Mouse (Mus musculus): Measurements from ENCODE around the gene Nfib. TPM values are rescaled to one million over a fixed set of nuclear protein-coding genes. Genes with fewer than 3 reads are reported as not detected.
A peak's percentile ranks its signal among the peaks of the same experiment; 100 is the strongest.

Gene Nfib
- polyA plus RNA-seq, 1 experiment from 2014 or later = 263 TPM

- H3K9ac ChIP-seq (replicated peaks; ENCODE audit: low read depth, low read length) = no peak overlapping the region
- 96% methylated on average over 2 of the region's 2 CpGs for WGBS
- no peaks in the 10 kb centered on the region for H3K27me3 ChIP-seq (replicated peaks; ENCODE audit: control insufficient read depth, insufficient read depth, low read length)
- H3K36me3 ChIP-seq (ENCODE audit: control insufficient read depth, insufficient read depth) = no peaks in the 10 kb centered on the region
- H3K4me2 ChIP-seq (ENCODE audit: low read length) = no peak overlapping the region
- H3K9me3 ChIP-seq (ENCODE audit: control insufficient read depth, low read length) = no peaks in the 10 kb centered on the region
- H3K4me1 ChIP-seq (replicated peaks; ENCODE audit: control insufficient read depth, insufficient read depth, low read length) = peaks cover 6% of the 10 kb centered on the region; the same call in 1 of the 2 replicates
- H3K4me3 ChIP-seq (replicated peaks; ENCODE audit: low read length) = no peak overlapping the region
- ATAC-seq = no peak
- H3K27ac ChIP-seq (ENCODE audit: low read length) = no peak overlapping the region
Observed at GRCm38 (mm10) chr4:82558816-82559215, 146.7 kb downstream of the Nfib start.

GRCm38 (mm10) chr4:82555673-82556171, 149.8 kb downstream of the Nfib start:
- Histone ChIP-seq H3K9me3 (ENCODE audit: control insufficient read depth, low read length) (no peaks in the 10 kb centered on the region), H3K27ac (ENCODE audit: low read length) (no peak overlapping the region; the same call in 1 of the 2 replicates), H3K27me3 (replicated peaks; ENCODE audit: control insufficient read depth, insufficient read depth, low read length) (no peaks in the 10 kb centered on the region), H3K4me2 (ENCODE audit: low read length) (peak overlapping the region; percentile 8), H3K9ac (replicated peaks; ENCODE audit: low read depth, low read length) (no peak overlapping the region), H3K4me3 (replicated peaks; ENCODE audit: low read length) (no peak overlapping the region), H3K36me3 (ENCODE audit: control insufficient read depth, insufficient read depth) (no peaks in the 10 kb centered on the region), H3K4me1 (replicated peaks; ENCODE audit: control insufficient read depth, insufficient read depth, low read length) (peaks cover 6% of the 10 kb centered on the region; the same call in 1 of the 2 replicates)
- peak; percentile 78 for ATAC-seq
- 34% methylated on average over 16 of the region's 16 CpGs for WGBS

GRCm38 (mm10) chr4:82553658-82554057, 151.9 kb downstream of the Nfib start:
- Histone ChIP-seq H3K27me3 (replicated peaks; ENCODE audit: control insufficient read depth, insufficient read depth, low read length) (no peaks in the 10 kb centered on the region), H3K4me2 (ENCODE audit: low read length) (no peak overlapping the region), H3K9ac (replicated peaks; ENCODE audit: low read depth, low read length) (no peak overlapping the region), H3K36me3 (ENCODE audit: control insufficient read depth, insufficient read depth) (no peaks in the 10 kb centered on the region), H3K4me1 (replicated peaks; ENCODE audit: control insufficient read depth, insufficient read depth, low read length) (peaks cover 6% of the 10 kb centered on the region; the same call in 1 of the 2 replicates), H3K9me3 (ENCODE audit: control insufficient read depth, low read length) (no peaks in the 10 kb centered on the region), H3K27ac (ENCODE audit: low read length) (no peak overlapping the region), H3K4me3 (replicated peaks; ENCODE audit: low read length) (no peak overlapping the region)
- no peak for ATAC-seq
- 87% methylated on average over 3 of the region's 3 CpGs for WGBS

GRCm38 (mm10) chr4:82552238-82552637, 153.3 kb downstream of the Nfib start:
- no peak for ATAC-seq
- WGBS = 82% methylated on average over 7 of the region's 7 CpGs
- H3K27ac ChIP-seq (ENCODE audit: low read length) = no peak overlapping the region

DNA sequence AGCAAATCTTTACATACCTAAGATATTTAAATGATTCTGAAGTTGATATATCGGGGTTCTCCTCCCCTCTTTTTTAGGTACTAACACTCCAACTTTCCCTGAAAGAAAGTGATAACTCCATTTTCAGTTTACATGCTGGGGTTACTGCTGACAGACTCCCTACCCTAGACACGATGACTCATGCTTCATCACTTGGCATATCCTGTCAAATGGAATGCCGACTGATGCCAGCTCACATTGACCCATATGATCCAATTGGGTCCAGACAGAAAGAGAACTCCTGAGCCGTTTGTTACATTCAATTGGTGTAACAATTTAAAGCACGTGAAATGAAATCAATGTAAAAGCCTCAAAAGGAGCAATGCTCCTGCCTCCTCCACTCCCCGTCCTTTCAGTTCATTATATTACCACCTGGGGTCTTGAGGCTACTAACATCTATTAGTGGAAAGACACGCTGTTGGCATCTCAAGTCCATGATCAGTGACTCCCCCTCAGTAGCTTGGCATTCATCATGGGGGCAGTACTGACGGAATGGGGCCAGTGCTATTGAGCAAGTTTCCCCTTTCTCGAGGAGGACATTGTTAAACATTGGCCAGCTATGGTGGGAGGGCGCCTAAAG, 155.7 kb downstream of the Nfib start:
- H3K27ac ChIP-seq (ENCODE audit: low read length) = no peak overlapping the region
- no peak overlapping the region for H3K4me3 ChIP-seq (replicated peaks; ENCODE audit: low read length)
- H3K9me3 ChIP-seq (ENCODE audit: control insufficient read depth, low read length) = no peaks in the 10 kb centered on the region
- no peak overlapping the region for H3K4me2 ChIP-seq (ENCODE audit: low read length)
- ATAC-seq = no peak
- H3K36me3 ChIP-seq (ENCODE audit: control insufficient read depth, insufficient read depth) = no peaks in the 10 kb centered on the region
- H3K27me3 ChIP-seq (replicated peaks; ENCODE audit: control insufficient read depth, insufficient read depth, low read length) = no peaks in the 10 kb centered on the region
- no peak overlapping the region for H3K9ac ChIP-seq (replicated peaks; ENCODE audit: low read depth, low read length)
- 54% methylated on average over 10 of the region's 10 CpGs for WGBS
- peaks cover 4% of the 10 kb centered on the region; the same call in 1 of the 2 replicates for H3K4me1 ChIP-seq (replicated peaks; ENCODE audit: control insufficient read depth, insufficient read depth, low read length)

More at GRCm38 (mm10) chr4:82552238-82552637, 153.3 kb downstream of the Nfib start:
- Histone ChIP-seq H3K9ac (replicated peaks; ENCODE audit: low read depth, low read length) (no peak overlapping the region), H3K9me3 (ENCODE audit: control insufficient read depth, low read length) (no peaks in the 10 kb centered on the region), H3K36me3 (ENCODE audit: control insufficient read depth, insufficient read depth) (no peaks in the 10 kb centered on the region), H3K4me2 (ENCODE audit: low read length) (no peak overlapping the region), H3K4me3 (replicated peaks; ENCODE audit: low read length) (no peak overlapping the region), H3K4me1 (replicated peaks; ENCODE audit: control insufficient read depth, insufficient read depth, low read length) (peaks cover 6% of the 10 kb centered on the region; the same call in 1 of the 2 replicates), H3K27me3 (replicated peaks; ENCODE audit: control insufficient read depth, insufficient read depth, low read length) (no peaks in the 10 kb centered on the region)

- Histone ChIP-seq H3K4me1 (replicated peaks; ENCODE audit: control insufficient read depth, insufficient read depth, low read length) (peaks cover 16% of the 10 kb centered on the region), H3K27me3 (replicated peaks; ENCODE audit: control insufficient read depth, insufficient read depth, low read length) (no peaks in the 10 kb centered on the region), H3K4me2 (ENCODE audit: low read length) (no peak overlapping the region), H3K9ac (replicated peaks; ENCODE audit: low read depth, low read length) (no peak overlapping the region), H3K27ac (ENCODE audit: low read length) (no peak overlapping the region), H3K36me3 (ENCODE audit: control insufficient read depth, insufficient read depth) (no peaks in the 10 kb centered on the region), H3K4me3 (replicated peaks; ENCODE audit: low read length) (no peak overlapping the region), H3K9me3 (ENCODE audit: control insufficient read depth, low read length) (no peaks in the 10 kb centered on the region)
- ATAC-seq = no peak
- 100% methylated on average over 1 of the region's 1 CpGs for WGBS
Observed at GRCm38 (mm10) chr4:82548247-82548646, 157.3 kb downstream of the Nfib start.

GRCm38 (mm10) chr4:82543936-82544335, 161.6 kb downstream of the Nfib start:
- no peak overlapping the region for H3K4me3 ChIP-seq (replicated peaks; ENCODE audit: low read length)
- 54% methylated on average over 3 of the region's 3 CpGs for WGBS
- H3K4me2 ChIP-seq (ENCODE audit: low read length) = no peak overlapping the region

GRCm38 (mm10) chr4:82543398-82543740, 162.2 kb downstream of the Nfib start:
- 46% methylated on average over 4 of the region's 4 CpGs for WGBS
- no peak for ATAC-seq
- Histone ChIP-seq H3K4me3 (replicated peaks; ENCODE audit: low read length) (no peak overlapping the region), H3K4me1 (replicated peaks; ENCODE audit: control insufficient read depth, insufficient read depth, low read length) (peaks cover 41% of the 10 kb centered on the region), H3K27me3 (replicated peaks; ENCODE audit: control insufficient read depth, insufficient read depth, low read length) (no peaks in the 10 kb centered on the region), H3K4me2 (ENCODE audit: low read length) (no peak overlapping the region), H3K9me3 (ENCODE audit: control insufficient read depth, low read length) (no peaks in the 10 kb centered on the region), H3K9ac (replicated peaks; ENCODE audit: low read depth, low read length) (no peak overlapping the region), H3K36me3 (ENCODE audit: control insufficient read depth, insufficient read depth) (no peaks in the 10 kb centered on the region), H3K27ac (ENCODE audit: low read length) (peak overlapping the region; percentile 84)

More at GRCm38 (mm10) chr4:82543936-82544335, 161.6 kb downstream of the Nfib start:
- no peak overlapping the region for H3K9ac ChIP-seq (replicated peaks; ENCODE audit: low read depth, low read length)
- H3K9me3 ChIP-seq (ENCODE audit: control insufficient read depth, low read length) = no peaks in the 10 kb centered on the region
- H3K4me1 ChIP-seq (replicated peaks; ENCODE audit: control insufficient read depth, insufficient read depth, low read length) = peaks cover 38% of the 10 kb centered on the region
- H3K36me3 ChIP-seq (ENCODE audit: control insufficient read depth, insufficient read depth) = no peaks in the 10 kb centered on the region
- peak overlapping the region; percentile 84 for H3K27ac ChIP-seq (ENCODE audit: low read length)
- ATAC-seq = no peak
- H3K27me3 ChIP-seq (replicated peaks; ENCODE audit: control insufficient read depth, insufficient read depth, low read length) = no peaks in the 10 kb centered on the region

GRCm38 (mm10) chr4:82542656-82543397, 162.7 kb downstream of the Nfib start:
- H3K4me1 ChIP-seq (replicated peaks; ENCODE audit: control insufficient read depth, insufficient read depth, low read length) = peaks cover 45% of the 10 kb centered on the region
- peak overlapping the region; percentile 16; the same call in 1 of the 2 replicates for H3K4me2 ChIP-seq (ENCODE audit: low read length)
- no peaks in the 10 kb centered on the region for H3K9me3 ChIP-seq (ENCODE audit: control insufficient read depth, low read length)
- 45% methylated on average over 10 of the region's 10 CpGs for WGBS
- no peaks in the 10 kb centered on the region for H3K27me3 ChIP-seq (replicated peaks; ENCODE audit: control insufficient read depth, insufficient read depth, low read length)
- H3K9ac ChIP-seq (replicated peaks; ENCODE audit: low read depth, low read length) = peak overlapping the region; percentile 16; the same call in 1 of the 2 replicates
- no peaks in the 10 kb centered on the region for H3K36me3 ChIP-seq (ENCODE audit: control insufficient read depth, insufficient read depth)
- no peak for ATAC-seq
- H3K27ac ChIP-seq (ENCODE audit: low read length) = peak overlapping the region; percentile 84
- no peak overlapping the region for H3K4me3 ChIP-seq (replicated peaks; ENCODE audit: low read length)

Data from forebrain, embryonic 16.5 days (tissue).